Mouse (Mus musculus) Muller cell, postnatal 12 days (primary cell): ENCODE data around the gene Rbm19.
A peak's percentile ranks its signal among the peaks of the same experiment; 100 is the strongest.

Experiments
- DNase-seq: peaks from one replicate; pipeline ENCODE4 v3.0.0-alpha.2; 2015; ENCODE audit errors: inconsistent ontology term

Rbm19 gene

GRCm38 (mm10) chr5:120204316-120204715 lies 88.1 kb downstream of the Rbm19 start:
- DNase-seq, result no peak

- no peak for DNase-seq
Observed at GRCm38 (mm10) chr5:120206313-120206943, 90.2 kb downstream of the Rbm19 start.

- DNase-seq, result peak; percentile 78
Observed at GRCm38 (mm10) chr5:120207492-120207891, 91.2 kb downstream of the Rbm19 start.

- peak; percentile 34 for DNase-seq
Observed at GRCm38 (mm10) chr5:120210668-120211067, 94.4 kb downstream of the Rbm19 start.

- peak; percentile 16 for DNase-seq
Observed at GRCm38 (mm10) chr5:120211182-120211581, 94.9 kb downstream of the Rbm19 start.

GRCm38 (mm10) chr5:120214511-120214910 lies 98.2 kb downstream of the Rbm19 start:
- no peak for DNase-seq

- DNase-seq, result no peak
Observed at GRCm38 (mm10) chr5:120221216-120221615, 105.0 kb downstream of the Rbm19 start.

GRCm38 (mm10) chr5:120225383-120225782 lies 109.1 kb downstream of the Rbm19 start:
- DNase-seq, result no peak

- DNase-seq, result no peak
Observed at GRCm38 (mm10) chr5:120228613-120229409, 112.5 kb downstream of the Rbm19 start.

GRCm38 (mm10) chr5:120231435-120232147 lies 115.3 kb downstream of the Rbm19 start:
- no peak for DNase-seq

GRCm38 (mm10) chr5:120235147-120235546 lies 118.9 kb downstream of the Rbm19 start:
- no peak for DNase-seq

- peak; percentile 66 for DNase-seq
Observed at GRCm38 (mm10) chr5:120235571-120235970, 119.3 kb downstream of the Rbm19 start.

GRCm38 (mm10) chr5:120240071-120240470 lies 123.8 kb downstream of the Rbm19 start:
- no peak for DNase-seq

- no peak for DNase-seq
Observed at GRCm38 (mm10) chr5:120245336-120245735, 129.1 kb downstream of the Rbm19 start.
